Mouse (Mus musculus): ENCODE measurements around the gene Cnnm2. TPM values are rescaled to one million over a fixed set of nuclear protein-coding genes. Genes with fewer than 3 reads are reported as not detected.

Gene Cnnm2
- polyA plus RNA-seq, 1 experiment from 2014 or later = 2.9 TPM

DNA sequence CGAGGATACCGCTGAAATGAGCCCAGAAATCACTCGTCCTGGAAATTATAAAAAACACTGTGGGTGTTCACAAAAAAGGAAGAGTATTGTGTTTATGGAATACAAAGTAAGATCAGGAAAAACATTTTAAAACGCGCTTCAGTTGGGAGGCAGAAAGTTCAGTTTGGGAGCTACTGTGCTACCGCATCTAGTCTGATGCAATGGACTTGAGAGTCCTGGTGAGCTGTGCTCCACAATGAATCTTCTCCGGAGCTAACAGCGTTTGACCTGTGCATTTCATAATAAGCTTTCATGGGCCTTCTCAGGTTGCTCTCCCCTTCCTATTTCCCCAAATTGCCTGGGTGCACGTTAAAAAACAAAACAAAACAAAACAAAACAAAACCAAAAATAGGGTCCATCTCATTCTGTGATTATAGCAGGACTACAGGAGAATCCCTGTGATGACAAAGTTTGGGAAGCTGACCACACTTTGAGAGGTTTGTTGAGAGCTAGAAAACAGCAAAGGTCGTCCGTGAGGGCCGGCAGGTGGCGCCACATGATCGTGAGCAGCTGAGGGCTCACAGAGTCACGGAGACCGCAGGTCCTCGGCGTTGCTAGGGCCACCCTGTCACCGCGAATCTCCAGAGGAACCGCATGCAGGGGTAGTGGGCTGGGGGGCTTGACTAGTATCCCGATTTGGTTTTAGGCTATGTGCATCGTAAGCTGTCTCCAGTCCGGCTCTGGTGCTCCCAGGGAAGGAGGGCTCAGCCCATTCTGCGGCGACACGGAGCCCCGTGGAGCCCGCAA is 828 bp upstream of the Cnnm2 start:
- 19% methylated on average over 29 of the region's 29 CpGs for WGBS
- ATAC-seq (ENCODE audit: insufficient number of reproducible peaks, insufficient read depth, low FRiP score, low TSS enrichment, low read depth) = peak; percentile 66
- Histone ChIP-seq H3K9ac (replicated peaks) (no peak overlapping the region), H3K4me2 (peak overlapping the region; percentile 99), H3K27me3 (peaks cover 45% of the 10 kb centered on the region), H3K27ac (no peak overlapping the region), H3K4me3 (replicated peaks) (peak overlapping the region; percentile 79), H3K4me1 (replicated peaks) (peaks cover 22% of the 10 kb centered on the region), H3K9me3 (no peaks in the 10 kb centered on the region), H3K36me3 (no peaks in the 10 kb centered on the region)

DNA sequence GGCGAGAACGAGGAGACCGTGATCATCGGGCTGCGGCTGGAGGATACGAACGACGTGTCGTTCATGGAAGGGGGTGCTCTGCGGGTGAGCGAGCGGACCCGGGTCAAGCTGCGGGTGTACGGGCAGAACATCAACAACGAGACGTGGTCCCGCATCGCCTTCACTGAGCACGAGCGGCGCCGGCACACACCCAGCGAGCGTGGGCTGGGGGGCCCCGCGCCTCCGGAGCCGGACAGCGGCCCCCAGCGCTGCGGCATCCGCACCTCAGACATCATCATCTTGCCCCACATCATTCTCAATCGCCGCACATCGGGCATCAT is 535 bp downstream of the Cnnm2 start:
- Histone ChIP-seq H3K9ac (replicated peaks) (peak overlapping the region; percentile 66), H3K9me3 (no peaks in the 10 kb centered on the region), H3K27ac (no peak overlapping the region), H3K27me3 (peaks cover 53% of the 10 kb centered on the region), H3K36me3 (no peaks in the 10 kb centered on the region), H3K4me3 (replicated peaks) (peak overlapping the region; percentile 79), H3K4me1 (replicated peaks) (peaks cover 22% of the 10 kb centered on the region), H3K4me2 (peak overlapping the region; percentile 99)
- under 1% methylated on average over 36 of the region's 36 CpGs for WGBS
- ATAC-seq (ENCODE audit: insufficient number of reproducible peaks, insufficient read depth, low FRiP score, low TSS enrichment, low read depth) = no peak

- Histone ChIP-seq H3K9ac (replicated peaks) (peak overlapping the region; percentile 66), H3K27ac (no peak overlapping the region), H3K4me3 (replicated peaks) (peak overlapping the region; percentile 79), H3K27me3 (peaks cover 53% of the 10 kb centered on the region), H3K36me3 (no peaks in the 10 kb centered on the region), H3K9me3 (no peaks in the 10 kb centered on the region), H3K4me2 (peak overlapping the region; percentile 99), H3K4me1 (replicated peaks) (peaks cover 22% of the 10 kb centered on the region)
- no peak for ATAC-seq (ENCODE audit: insufficient number of reproducible peaks, insufficient read depth, low FRiP score, low TSS enrichment, low read depth)
- WGBS = under 1% methylated on average over 50 of the region's 50 CpGs
Observed at GRCm38 (mm10) chr19:46762291-46762991, 1.0 kb downstream of the Cnnm2 start.

DNA sequence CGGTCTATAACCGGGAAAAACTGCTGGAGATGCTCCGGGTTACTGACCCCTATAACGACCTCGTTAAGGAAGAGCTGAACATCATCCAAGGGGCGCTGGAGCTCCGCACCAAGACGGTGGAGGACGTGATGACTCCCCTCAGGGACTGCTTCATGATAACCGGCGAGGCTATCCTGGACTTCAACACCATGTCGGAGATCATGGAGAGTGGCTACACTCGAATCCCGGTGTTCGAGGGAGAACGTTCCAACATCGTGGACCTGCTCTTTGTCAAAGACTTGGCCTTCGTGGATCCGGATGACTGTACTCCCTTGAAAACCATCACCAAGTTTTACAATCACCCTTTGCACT is 1.6 kb downstream of the Cnnm2 start:
- Histone ChIP-seq H3K27ac (no peak overlapping the region), H3K4me1 (replicated peaks) (peaks cover 22% of the 10 kb centered on the region), H3K9me3 (no peaks in the 10 kb centered on the region), H3K27me3 (peaks cover 53% of the 10 kb centered on the region), H3K4me3 (replicated peaks) (peak overlapping the region; percentile 79), H3K4me2 (peak overlapping the region; percentile 99), H3K36me3 (no peaks in the 10 kb centered on the region), H3K9ac (replicated peaks) (peak overlapping the region; percentile 66; the same call in 1 of the 2 replicates)
- under 1% methylated on average over 19 of the region's 19 CpGs for WGBS
- no peak for ATAC-seq (ENCODE audit: insufficient number of reproducible peaks, insufficient read depth, low FRiP score, low TSS enrichment, low read depth)

GRCm38 (mm10) chr19:46763356-46763755 is 2.0 kb downstream of the Cnnm2 start:
- H3K4me2 ChIP-seq = peak overlapping the region; percentile 99
- H3K27ac ChIP-seq = no peak overlapping the region
- H3K9ac ChIP-seq (replicated peaks) = no peak overlapping the region
- H3K36me3 ChIP-seq = no peaks in the 10 kb centered on the region
- H3K27me3 ChIP-seq = peaks cover 53% of the 10 kb centered on the region
- no peak for ATAC-seq (ENCODE audit: insufficient number of reproducible peaks, insufficient read depth, low FRiP score, low TSS enrichment, low read depth)
- WGBS = 4% methylated on average over 7 of the region's 7 CpGs
- peak overlapping the region; percentile 79 for H3K4me3 ChIP-seq (replicated peaks)
- H3K9me3 ChIP-seq = no peaks in the 10 kb centered on the region
- peaks cover 22% of the 10 kb centered on the region for H3K4me1 ChIP-seq (replicated peaks)

DNA sequence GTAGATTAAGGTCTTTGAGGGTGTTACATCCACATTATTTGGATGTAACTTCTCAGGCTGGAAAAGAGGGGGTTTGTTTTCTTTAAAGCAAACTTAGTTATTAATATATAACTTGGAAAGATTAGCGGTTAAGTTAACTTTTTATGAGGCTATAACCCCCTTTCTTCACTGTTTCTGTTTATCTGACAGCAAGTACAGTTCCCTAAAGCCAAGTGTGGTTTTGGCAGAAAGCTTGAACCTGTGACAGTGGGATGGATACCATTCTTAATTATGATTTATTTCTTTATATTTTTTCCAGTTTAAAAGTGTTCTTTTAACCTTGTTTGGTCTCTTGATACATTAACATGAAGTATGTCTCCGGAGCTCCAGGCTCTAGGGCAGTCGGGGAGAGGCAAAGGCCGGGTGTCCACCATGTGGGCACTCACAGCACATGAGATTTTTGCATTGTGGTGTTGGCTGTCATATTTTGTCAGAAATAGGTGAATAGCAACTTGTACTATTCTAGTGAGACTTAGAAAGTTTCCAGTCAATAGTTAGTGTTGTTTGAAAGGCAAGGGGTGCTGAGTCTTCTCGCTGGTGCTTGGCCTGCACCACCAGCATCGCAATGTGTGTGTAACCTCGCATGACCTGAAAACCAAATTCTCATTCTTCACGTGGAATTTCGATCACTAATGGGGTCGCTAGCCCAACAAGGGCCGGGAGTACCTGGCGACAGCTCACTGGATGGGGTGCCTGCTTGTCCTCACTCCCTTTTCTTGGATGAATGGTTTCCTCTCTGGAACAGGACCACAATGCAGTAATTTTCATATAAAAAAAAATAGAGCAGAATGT is 2.8 kb downstream of the Cnnm2 start:
- peaks cover 22% of the 10 kb centered on the region for H3K4me1 ChIP-seq (replicated peaks)
- H3K9ac ChIP-seq (replicated peaks) = no peak overlapping the region
- no peak overlapping the region for H3K27ac ChIP-seq
- no peaks in the 10 kb centered on the region for H3K9me3 ChIP-seq
- no peaks in the 10 kb centered on the region for H3K36me3 ChIP-seq
- WGBS = 72% methylated on average over 12 of the region's 12 CpGs
- H3K4me2 ChIP-seq = peak overlapping the region; percentile 99
- ATAC-seq (ENCODE audit: insufficient number of reproducible peaks, insufficient read depth, low FRiP score, low TSS enrichment, low read depth) = no peak
- peaks cover 45% of the 10 kb centered on the region for H3K27me3 ChIP-seq
- H3K4me3 ChIP-seq (replicated peaks) = no peak overlapping the region; the same call in 1 of the 2 replicates

GRCm38 (mm10) chr19:46764763-46765117 is 3.3 kb downstream of the Cnnm2 start:
- WGBS = 78% methylated on average over 9 of the region's 9 CpGs
- no peaks in the 10 kb centered on the region for H3K9me3 ChIP-seq
- H3K4me2 ChIP-seq = no peak overlapping the region
- H3K4me1 ChIP-seq (replicated peaks) = peaks cover 22% of the 10 kb centered on the region
- no peak for ATAC-seq (ENCODE audit: insufficient number of reproducible peaks, insufficient read depth, low FRiP score, low TSS enrichment, low read depth)
- no peaks in the 10 kb centered on the region for H3K36me3 ChIP-seq
- no peak overlapping the region for H3K4me3 ChIP-seq (replicated peaks)
- no peak overlapping the region for H3K27ac ChIP-seq
- peaks cover 46% of the 10 kb centered on the region for H3K27me3 ChIP-seq
- H3K9ac ChIP-seq (replicated peaks) = no peak overlapping the region

GRCm38 (mm10) chr19:46766125-46766524 is 4.7 kb downstream of the Cnnm2 start:
- no peak for ATAC-seq (ENCODE audit: insufficient number of reproducible peaks, insufficient read depth, low FRiP score, low TSS enrichment, low read depth)
- Histone ChIP-seq H3K9me3 (no peaks in the 10 kb centered on the region), H3K4me2 (no peak overlapping the region), H3K27me3 (peaks cover 43% of the 10 kb centered on the region), H3K9ac (replicated peaks) (no peak overlapping the region), H3K4me1 (replicated peaks) (peaks cover 30% of the 10 kb centered on the region), H3K36me3 (no peaks in the 10 kb centered on the region), H3K27ac (no peak overlapping the region), H3K4me3 (replicated peaks) (no peak overlapping the region)
- 78% methylated on average over 5 of the region's 5 CpGs for WGBS

- H3K4me3 ChIP-seq (replicated peaks) = no peak overlapping the region
- 89% methylated on average over 11 of the region's 11 CpGs for WGBS
- H3K9ac ChIP-seq (replicated peaks) = no peak overlapping the region
- peaks cover 22% of the 10 kb centered on the region for H3K4me1 ChIP-seq (replicated peaks)
- no peak overlapping the region for H3K27ac ChIP-seq
- no peak overlapping the region for H3K4me2 ChIP-seq
- peaks cover 16% of the 10 kb centered on the region for H3K27me3 ChIP-seq
- H3K9me3 ChIP-seq = no peaks in the 10 kb centered on the region
- no peaks in the 10 kb centered on the region for H3K36me3 ChIP-seq
- ATAC-seq (ENCODE audit: insufficient number of reproducible peaks, insufficient read depth, low FRiP score, low TSS enrichment, low read depth) = no peak
Observed at GRCm38 (mm10) chr19:46769759-46770158, 8.4 kb downstream of the Cnnm2 start.

DNA sequence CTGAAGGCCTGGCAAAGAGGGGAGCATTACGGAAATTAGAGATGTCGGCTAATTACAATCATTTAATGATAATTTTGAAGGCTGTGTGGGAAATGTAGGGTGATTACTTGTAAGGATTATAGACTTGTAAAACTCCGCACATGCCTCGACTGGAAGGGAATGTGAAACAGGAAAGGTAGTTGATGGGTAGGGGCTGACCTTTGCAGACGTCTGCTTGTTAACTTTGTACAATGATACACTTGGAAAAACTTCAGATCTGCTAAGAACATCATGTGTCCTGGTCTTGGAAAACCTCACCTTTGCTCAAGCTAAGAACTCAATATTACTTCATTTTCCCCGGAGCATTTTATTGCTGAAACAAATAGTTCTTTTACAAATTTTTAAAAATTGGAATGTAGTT is 10.4 kb downstream of the Cnnm2 start:
- no peaks in the 10 kb centered on the region for H3K36me3 ChIP-seq
- H3K4me3 ChIP-seq (replicated peaks) = no peak overlapping the region
- peaks cover 20% of the 10 kb centered on the region for H3K4me1 ChIP-seq (replicated peaks)
- H3K9ac ChIP-seq (replicated peaks) = no peak overlapping the region
- H3K9me3 ChIP-seq = no peaks in the 10 kb centered on the region
- WGBS = 41% methylated on average over 6 of the region's 6 CpGs
- no peak for ATAC-seq (ENCODE audit: insufficient number of reproducible peaks, insufficient read depth, low FRiP score, low TSS enrichment, low read depth)
- no peak overlapping the region for H3K4me2 ChIP-seq
- no peak overlapping the region for H3K27ac ChIP-seq
- peaks cover 3% of the 10 kb centered on the region for H3K27me3 ChIP-seq

- 43% methylated on average over 5 of the region's 5 CpGs for WGBS
- no peaks in the 10 kb centered on the region; the same call in 1 of the 2 replicates for H3K27me3 ChIP-seq
- H3K4me2 ChIP-seq = no peak overlapping the region
- no peak overlapping the region for H3K27ac ChIP-seq
- no peak overlapping the region for H3K4me3 ChIP-seq (replicated peaks)
- H3K9ac ChIP-seq (replicated peaks) = no peak overlapping the region
- no peaks in the 10 kb centered on the region for H3K9me3 ChIP-seq
- ATAC-seq (ENCODE audit: insufficient number of reproducible peaks, insufficient read depth, low FRiP score, low TSS enrichment, low read depth) = no peak
- peaks cover 9% of the 10 kb centered on the region for H3K4me1 ChIP-seq (replicated peaks)
- H3K36me3 ChIP-seq = no peaks in the 10 kb centered on the region
Observed at GRCm38 (mm10) chr19:46776391-46776790, 15.0 kb downstream of the Cnnm2 start.

Data from limb, embryonic 12.5 days (tissue).